Mouse (Mus musculus): ENCODE results near the gene Suv39h2. TPM values are rescaled to one million over a fixed set of nuclear protein-coding genes. Genes with fewer than 3 reads are reported as not detected.
A peak's percentile ranks its signal among the peaks of the same experiment; 100 is the strongest.

The Suv39h2 gene
- 8.8 and 9.3 TPM in 2 replicates for polyA plus RNA-seq (2015; fragmentation: Nextera tagmentation; extraction: Ambion mirVana)

- H3K4me1 ChIP-seq (replicated peaks), result peaks cover 14% of the 10 kb centered on the region
- peaks cover 13% of the 10 kb centered on the region; the same call in 1 of the 2 replicates for H3K36me3 ChIP-seq
- peak; percentile 95 for DNase-seq
- under 1% methylated on average over 42 of the region's 42 CpGs for WGBS (ENCODE audit: insufficient replicate concordance)
- ATAC-seq (ENCODE audit: low read depth), result peak; percentile 97
- peak within 1 kb of the TSS; percentile 95 for H3K9ac ChIP-seq
- H3K27ac ChIP-seq, result peak within 1 kb of the TSS; percentile 91
- H3K4me3 ChIP-seq (replicated peaks), result peak within 1 kb of the TSS; percentile 84
- no peaks in the 10 kb centered on the region for H3K27me3 ChIP-seq
- H3K9me3 ChIP-seq (replicated peaks), result no peaks in the 10 kb centered on the region
- H3K4me2 ChIP-seq, result peak within 1 kb of the TSS; percentile 80
Measured at GRCm38 (mm10) chr2:3474861-3475283, at the start of gene Suv39h2. Gene Suv39h2 (minus strand): TSS chr2:3475031.

GRCm38 (mm10) chr2:3522558-3522957 is 47.7 kb upstream of the Suv39h2 start:
- Histone ChIP-seq H3K36me3 (no peaks in the 10 kb centered on the region), H3K27ac (no peak overlapping the region), H3K4me2 (no peak overlapping the region), H3K9ac (no peak overlapping the region), H3K9me3 (replicated peaks) (no peaks in the 10 kb centered on the region), H3K27me3 (no peaks in the 10 kb centered on the region), H3K4me3 (replicated peaks) (no peak overlapping the region), H3K4me1 (replicated peaks) (no peaks in the 10 kb centered on the region)
- WGBS (ENCODE audit: insufficient replicate concordance), result 56% methylated on average over 4 of the region's 4 CpGs
- DNase-seq (no peak), ATAC-seq (ENCODE audit: low read depth) (no peak)

GRCm38 (mm10) chr2:3512552-3513454 is 38.0 kb upstream of the Suv39h2 start, which contains the start of the genes Gm45902, Hspa14 and Cdnf:
Gene Gm45902 (minus strand): TSS chr2:3512790.
Gene Hspa14 (minus strand): TSS chr2:3512814.
Gene Cdnf (plus strand): TSS chr2:3513030.
- Histone ChIP-seq H3K9me3 (replicated peaks) (no peaks in the 10 kb centered on the region), H3K27me3 (no peaks in the 10 kb centered on the region), H3K9ac (peak within 1 kb of the TSS; percentile 90), H3K36me3 (peaks cover 31% of the 10 kb centered on the region), H3K4me2 (peak within 1 kb of the TSS; percentile 84), H3K27ac (peak within 1 kb of the TSS; percentile 83), H3K4me3 (replicated peaks) (peak within 1 kb of the TSS; percentile 88), H3K4me1 (replicated peaks) (peaks cover 18% of the 10 kb centered on the region)
- ATAC-seq (ENCODE audit: low read depth) (peak; percentile 99), DNase-seq (peak; percentile 95)
- WGBS (ENCODE audit: insufficient replicate concordance), result under 1% methylated on average over 60 of the region's 60 CpGs

GRCm38 (mm10) chr2:3512076-3512475 is 37.2 kb upstream of the Suv39h2 start:
- peak overlapping the region; percentile 80 for H3K27ac ChIP-seq
- H3K9ac ChIP-seq, result peak overlapping the region; percentile 90
- WGBS (ENCODE audit: insufficient replicate concordance), result under 1% methylated on average over 15 of the region's 15 CpGs
- peak overlapping the region; percentile 84 for H3K4me2 ChIP-seq
- DNase-seq (peak; percentile 53), ATAC-seq (ENCODE audit: low read depth) (no peak)
- H3K36me3 ChIP-seq, result peaks cover 38% of the 10 kb centered on the region
- no peaks in the 10 kb centered on the region for H3K27me3 ChIP-seq
- peak overlapping the region; percentile 88 for H3K4me3 ChIP-seq (replicated peaks)
- H3K9me3 ChIP-seq (replicated peaks), result no peaks in the 10 kb centered on the region
- H3K4me1 ChIP-seq (replicated peaks), result peaks cover 18% of the 10 kb centered on the region

- DNase-seq (no peak), ATAC-seq (ENCODE audit: low read depth) (no peak)
- peaks cover 81% of the 10 kb centered on the region for H3K36me3 ChIP-seq
- H3K9ac ChIP-seq, result no peak overlapping the region
- H3K4me1 ChIP-seq (replicated peaks), result peaks cover 16% of the 10 kb centered on the region
- no peak overlapping the region for H3K4me2 ChIP-seq
- no peaks in the 10 kb centered on the region for H3K27me3 ChIP-seq
- WGBS (ENCODE audit: insufficient replicate concordance), result 88% methylated on average over 5 of the region's 5 CpGs
- H3K27ac ChIP-seq, result no peak overlapping the region
- no peak overlapping the region for H3K4me3 ChIP-seq (replicated peaks)
- H3K9me3 ChIP-seq (replicated peaks), result no peaks in the 10 kb centered on the region
Measured at GRCm38 (mm10) chr2:3500886-3501285, 26.1 kb upstream of the Suv39h2 start.

- Histone ChIP-seq H3K27me3 (no peaks in the 10 kb centered on the region), H3K9ac (no peak overlapping the region; the same call in 1 of the 2 replicates), H3K9me3 (replicated peaks) (no peaks in the 10 kb centered on the region), H3K27ac (no peak overlapping the region; the same call in 1 of the 2 replicates), H3K4me2 (no peak overlapping the region), H3K36me3 (peaks cover 81% of the 10 kb centered on the region), H3K4me1 (replicated peaks) (peaks cover 19% of the 10 kb centered on the region), H3K4me3 (replicated peaks) (no peak overlapping the region)
- peak; percentile 73 for ATAC-seq (ENCODE audit: low read depth)
- WGBS (ENCODE audit: insufficient replicate concordance), result 73% methylated on average over 6 of the region's 6 CpGs
- DNase-seq, result no peak
Measured at GRCm38 (mm10) chr2:3499543-3499942, 24.7 kb upstream of the Suv39h2 start.

- no peak for DNase-seq
- H3K4me2 ChIP-seq, result no peak overlapping the region
- H3K9me3 ChIP-seq (replicated peaks), result no peaks in the 10 kb centered on the region
- peaks cover 11% of the 10 kb centered on the region for H3K4me1 ChIP-seq (replicated peaks)
- peaks cover 89% of the 10 kb centered on the region for H3K36me3 ChIP-seq
- H3K9ac ChIP-seq, result no peak overlapping the region
- no peak overlapping the region for H3K27ac ChIP-seq
- WGBS (ENCODE audit: insufficient replicate concordance), result 40% methylated on average over 3 of the region's 3 CpGs
- ATAC-seq (ENCODE audit: low read depth), result peak; percentile 81
- no peak overlapping the region for H3K4me3 ChIP-seq (replicated peaks)
- no peaks in the 10 kb centered on the region for H3K27me3 ChIP-seq
Measured at GRCm38 (mm10) chr2:3493833-3494409, 19.1 kb upstream of the Suv39h2 start.

GRCm38 (mm10) chr2:3489816-3490215 is 15.0 kb upstream of the Suv39h2 start:
- ATAC-seq (ENCODE audit: low read depth) (no peak), DNase-seq (no peak)
- Histone ChIP-seq H3K36me3 (peaks cover 55% of the 10 kb centered on the region), H3K9me3 (replicated peaks) (no peaks in the 10 kb centered on the region), H3K4me2 (no peak overlapping the region), H3K9ac (no peak overlapping the region), H3K27ac (no peak overlapping the region), H3K27me3 (no peaks in the 10 kb centered on the region), H3K4me1 (replicated peaks) (peaks cover 5% of the 10 kb centered on the region; the same call in 1 of the 2 replicates), H3K4me3 (replicated peaks) (no peak overlapping the region)
- 81% methylated on average over 3 of the region's 3 CpGs for WGBS (ENCODE audit: insufficient replicate concordance)

- no peaks in the 10 kb centered on the region for H3K9me3 ChIP-seq (replicated peaks)
- H3K4me2 ChIP-seq, result no peak overlapping the region
- no peaks in the 10 kb centered on the region for H3K27me3 ChIP-seq
- DNase-seq (peak; percentile 20), ATAC-seq (ENCODE audit: low read depth) (peak; percentile 85)
- no peak overlapping the region for H3K4me3 ChIP-seq (replicated peaks)
- H3K4me1 ChIP-seq (replicated peaks), result peaks cover 14% of the 10 kb centered on the region
- WGBS (ENCODE audit: insufficient replicate concordance), result 14% methylated on average over 3 of the region's 3 CpGs
- H3K9ac ChIP-seq, result no peak overlapping the region
- H3K36me3 ChIP-seq, result no peaks in the 10 kb centered on the region
- H3K27ac ChIP-seq, result no peak overlapping the region
Measured at GRCm38 (mm10) chr2:3480239-3480638, 5.4 kb upstream of the Suv39h2 start.

- H3K27me3 ChIP-seq, result no peaks in the 10 kb centered on the region
- peak overlapping the region; percentile 95 for H3K9ac ChIP-seq
- H3K27ac ChIP-seq, result peak overlapping the region; percentile 67; the same call in 1 of the 2 replicates
- peak overlapping the region; percentile 84 for H3K4me3 ChIP-seq (replicated peaks)
- DNase-seq, result no peak
- H3K4me1 ChIP-seq (replicated peaks), result peaks cover 21% of the 10 kb centered on the region
- H3K36me3 ChIP-seq, result 0 out of 2 replicates have a peak, but pooled peaks cover 6% of the 10 kb centered on the region
- no peak for ATAC-seq (ENCODE audit: low read depth)
- peak overlapping the region; percentile 80 for H3K4me2 ChIP-seq
- 57% methylated on average over 3 of the region's 3 CpGs for WGBS (ENCODE audit: insufficient replicate concordance)
- no peaks in the 10 kb centered on the region for H3K9me3 ChIP-seq (replicated peaks)
Measured at GRCm38 (mm10) chr2:3475746-3476251, 968 bp upstream of the Suv39h2 start.

GRCm38 (mm10) chr2:3474361-3474805 is 448 bp downstream of the Suv39h2 start:
- WGBS (ENCODE audit: insufficient replicate concordance), result 0% methylated on average over 46 of the region's 46 CpGs
- peaks cover 14% of the 10 kb centered on the region for H3K4me1 ChIP-seq (replicated peaks)
- peak; percentile 64 for ATAC-seq (ENCODE audit: low read depth)

More at GRCm38 (mm10) chr2:3474361-3474805, 448 bp downstream of the Suv39h2 start:
- Histone ChIP-seq H3K27ac (peak overlapping the region; percentile 91), H3K27me3 (no peaks in the 10 kb centered on the region), H3K36me3 (peaks cover 18% of the 10 kb centered on the region; the same call in 1 of the 2 replicates), H3K4me2 (peak overlapping the region; percentile 80), H3K9me3 (replicated peaks) (no peaks in the 10 kb centered on the region), H3K9ac (peak overlapping the region; percentile 95), H3K4me3 (replicated peaks) (peak overlapping the region; percentile 84)
- DNase-seq, result peak; percentile 56
